In genomic region chr1:83366456-83366855, GRCm38 (mm10) we compare ENCODE assay signal across 19 mouse cellular contexts. TPM values are rescaled to one million over a fixed set of nuclear protein-coding genes. Genes with fewer than 3 reads are reported as not detected.
"Had no signal": no experiment of that assay in that cellular context is flagged by ENCODE, and none has a peak within 500 bp of the region (broad histone marks: within the 10 kb centered on the region; RNA-seq: fewer than 3 reads in every experiment).

No protein-coding gene starts in this region.

- H3K9ac ChIP-seq: kidney, embryonic 15.5 days; limb, embryonic 13.5 days; liver, embryonic 14.5 days; neural tube, embryonic 12.5 days; stomach, embryonic 15.5 days had no signal

- H3K4me3 ChIP-seq: kidney, embryonic 15.5 days; limb, embryonic 13.5 days; neural tube, embryonic 12.5 days; stomach, embryonic 15.5 days had no signal

- ATAC-seq: intestine, embryonic 16.5 days had no signal

- H3K9me3 ChIP-seq: kidney, embryonic 15.5 days; limb, embryonic 13.5 days; neural tube, embryonic 12.5 days; stomach, embryonic 15.5 days had no signal

- H3K27ac ChIP-seq: kidney, embryonic 15.5 days; limb, embryonic 13.5 days; liver, embryonic 14.5 days; neural tube, embryonic 12.5 days; stomach, embryonic 15.5 days had no signal

- H3K27me3 ChIP-seq: kidney, embryonic 15.5 days; limb, embryonic 13.5 days; neural tube, embryonic 12.5 days; stomach, embryonic 15.5 days had no signal

- H3K36me3 ChIP-seq: kidney, embryonic 15.5 days; limb, embryonic 13.5 days; neural tube, embryonic 12.5 days; stomach, embryonic 15.5 days had no signal

- H3K4me2 ChIP-seq: kidney, embryonic 15.5 days; limb, embryonic 13.5 days; neural tube, embryonic 12.5 days; stomach, embryonic 15.5 days had no signal

- DNase-seq: kidney, adult 2 months; kidney, postnatal 25 days; layer of hippocampus, adult 9-11 months; left cerebral cortex, postnatal 4 days; lung, adult 18-20 months; right cerebral cortex, postnatal 14 days; thymus, adult 2 months; thymus, postnatal 25 days had no signal

- H3K4me1 ChIP-seq: kidney, embryonic 15.5 days; limb, embryonic 13.5 days; neural tube, embryonic 12.5 days; stomach, embryonic 15.5 days had no signal

RNA-seq across cellular contexts. Expression of gene Sphkap, which starts 41.5 kb away (rescaled TPM):
- total RNA-seq: liver, adult 2 months; megakaryocyte-erythroid progenitor cell, adult 5-6 weeks; monocyte, adult 5-6 weeks; neutrophil, adult 5-6 weeks had no signal
- polyA plus RNA-seq: liver, adult 2 months; spleen, adult 2 months had no signal
